Mouse (Mus musculus): ENCODE results near the gene Prkch. TPM values are rescaled to one million over a fixed set of nuclear protein-coding genes. Genes with fewer than 3 reads are reported as not detected.
A peak's percentile ranks its signal among the peaks of the same experiment; 100 is the strongest.

Prkch gene
- total and polyA plus RNA-seq, 2 experiments from 2014 or later = 9.9 to 16.2 TPM

DNA sequence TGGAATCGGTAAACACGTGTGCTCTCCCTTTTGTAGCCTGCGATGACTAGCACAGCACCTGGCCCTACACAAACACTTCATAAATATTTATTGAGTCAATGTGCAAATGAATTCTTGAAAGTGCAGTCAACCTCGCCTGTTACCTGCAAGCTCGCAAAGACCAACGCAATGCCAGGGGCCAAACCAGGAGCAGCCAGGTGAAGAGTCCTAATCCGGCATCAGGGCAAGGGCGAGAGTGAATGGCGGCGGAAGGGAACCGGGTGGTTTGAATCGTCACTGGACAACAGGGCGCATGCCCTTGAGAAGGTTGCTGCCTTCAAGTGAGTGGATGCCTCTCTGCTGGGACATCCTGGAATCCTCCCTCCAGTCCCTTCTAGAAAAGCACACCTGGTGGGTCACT is 208.6 kb downstream of the Prkch start:
- Histone ChIP-seq H3K9ac (replicated peaks; ENCODE audit: low read length, poor library complexity, severe bottlenecking) (no peak overlapping the region), H3K4me1 (ENCODE audit: insufficient read depth, low read length) (peaks cover 18% of the 10 kb centered on the region), H3K4me2 (ENCODE audit: low read depth, low read length, poor library complexity, severe bottlenecking) (no peak overlapping the region), H3K4me3 (ENCODE audit: low read depth, low read length) (no peak overlapping the region), H3K9me3 (ENCODE audit: low read length) (no peaks in the 10 kb centered on the region), H3K27ac (ENCODE audit: low read depth, low read length) (no peak overlapping the region), H3K36me3 (ENCODE audit: insufficient read depth, low read length) (no peaks in the 10 kb centered on the region), H3K27me3 (ENCODE audit: insufficient read depth, low read length) (no peaks in the 10 kb centered on the region)
- DNase-seq (ENCODE audit: low spot score) (no peak), ATAC-seq (ENCODE audit: low FRiP score) (no peak)
- no peak for TF ChIP-seq CTCF (IDR thresholded peaks at IDR 0.05)
- 51% methylated on average over 12 of the region's 13 CpGs for WGBS

GRCm38 (mm10) chr12:73793744-73794143 is 209.1 kb downstream of the Prkch start:
- peak; percentile 34 for TF ChIP-seq CTCF (IDR thresholded peaks at IDR 0.05)
- Histone ChIP-seq H3K27ac (ENCODE audit: low read depth, low read length) (no peak overlapping the region), H3K4me1 (ENCODE audit: insufficient read depth, low read length) (peaks cover 18% of the 10 kb centered on the region), H3K9ac (replicated peaks; ENCODE audit: low read length, poor library complexity, severe bottlenecking) (no peak overlapping the region), H3K4me3 (ENCODE audit: low read depth, low read length) (no peak overlapping the region), H3K4me2 (ENCODE audit: low read depth, low read length, poor library complexity, severe bottlenecking) (peak overlapping the region; percentile 15; the same call in 1 of the 2 replicates), H3K36me3 (ENCODE audit: insufficient read depth, low read length) (no peaks in the 10 kb centered on the region), H3K27me3 (ENCODE audit: insufficient read depth, low read length) (no peaks in the 10 kb centered on the region), H3K9me3 (ENCODE audit: low read length) (no peaks in the 10 kb centered on the region)
- ATAC-seq (ENCODE audit: low FRiP score) (no peak), DNase-seq (ENCODE audit: low spot score) (peak; percentile 35)
- WGBS = 17% methylated on average over 5 of the region's 5 CpGs

DNA sequence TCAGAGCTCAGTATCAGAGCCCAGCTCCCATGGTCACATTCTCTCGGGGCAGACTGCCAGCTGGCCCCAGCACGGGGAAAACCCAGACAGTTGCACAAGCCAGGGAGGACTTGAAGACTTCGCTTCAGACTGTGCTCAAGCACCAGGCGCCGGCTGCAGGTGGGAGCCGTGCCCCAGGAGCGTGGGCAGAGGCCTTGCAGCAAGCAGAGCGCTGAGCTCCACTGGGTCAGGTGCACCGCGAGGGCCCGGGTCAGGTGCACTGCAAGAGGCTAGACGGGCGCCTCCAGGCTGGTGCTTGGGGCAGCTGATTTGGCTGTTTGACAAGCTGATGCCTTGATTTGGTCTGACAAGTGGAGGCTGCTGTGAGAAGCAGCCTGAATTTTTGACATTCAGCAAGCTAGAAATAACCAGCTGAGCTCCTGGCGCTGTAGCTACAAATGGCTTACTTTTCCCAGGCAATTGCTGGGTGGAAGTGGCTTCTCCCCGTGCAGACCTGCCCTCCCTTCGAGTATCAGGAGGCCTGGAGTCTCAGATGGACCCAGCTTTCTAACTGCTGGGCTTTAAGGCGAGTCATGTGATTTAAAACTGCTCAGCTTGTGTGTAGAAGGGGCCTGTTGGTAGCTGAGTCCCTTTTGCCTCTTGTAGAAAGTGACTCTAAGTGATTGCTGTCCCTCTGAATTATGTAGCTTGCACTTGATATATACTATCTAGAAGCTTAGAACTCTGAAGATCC is 209.7 kb downstream of the Prkch start:
- Histone ChIP-seq H3K9ac (replicated peaks; ENCODE audit: low read length, poor library complexity, severe bottlenecking) (no peak overlapping the region), H3K4me2 (ENCODE audit: low read depth, low read length, poor library complexity, severe bottlenecking) (peak overlapping the region; percentile 15; the same call in 1 of the 2 replicates), H3K36me3 (ENCODE audit: insufficient read depth, low read length) (no peaks in the 10 kb centered on the region), H3K27me3 (ENCODE audit: insufficient read depth, low read length) (no peaks in the 10 kb centered on the region), H3K27ac (ENCODE audit: low read depth, low read length) (no peak overlapping the region; the same call in 1 of the 2 replicates), H3K9me3 (ENCODE audit: low read length) (no peaks in the 10 kb centered on the region), H3K4me3 (ENCODE audit: low read depth, low read length) (no peak overlapping the region), H3K4me1 (ENCODE audit: insufficient read depth, low read length) (peaks cover 18% of the 10 kb centered on the region)
- DNase-seq (ENCODE audit: low spot score) (peak; percentile 74), ATAC-seq (ENCODE audit: low FRiP score) (no peak)
- TF ChIP-seq CTCF (IDR thresholded peaks at IDR 0.05) = no peak
- WGBS = 22% methylated on average over 17 of the region's 17 CpGs

GRCm38 (mm10) chr12:73799671-73800070 is 215.1 kb downstream of the Prkch start:
- H3K4me3 ChIP-seq (ENCODE audit: low read depth, low read length) = no peak overlapping the region
- ATAC-seq (ENCODE audit: low FRiP score) (no peak), DNase-seq (ENCODE audit: low spot score) (no peak)
- 0 out of 2 replicates have a peak, but pooled peaks cover 4% of the 10 kb centered on the region for H3K4me1 ChIP-seq (ENCODE audit: insufficient read depth, low read length)
- no peak overlapping the region for H3K4me2 ChIP-seq (ENCODE audit: low read depth, low read length, poor library complexity, severe bottlenecking)
- H3K9me3 ChIP-seq (ENCODE audit: low read length) = no peaks in the 10 kb centered on the region
- H3K27me3 ChIP-seq (ENCODE audit: insufficient read depth, low read length) = no peaks in the 10 kb centered on the region
- TF ChIP-seq CTCF (IDR thresholded peaks at IDR 0.05) = no peak
- H3K9ac ChIP-seq (replicated peaks; ENCODE audit: low read length, poor library complexity, severe bottlenecking) = no peak overlapping the region
- H3K27ac ChIP-seq (ENCODE audit: low read depth, low read length) = no peak overlapping the region
- 84% methylated on average over 5 of the region's 5 CpGs for WGBS
- no peaks in the 10 kb centered on the region for H3K36me3 ChIP-seq (ENCODE audit: insufficient read depth, low read length)

GRCm38 (mm10) chr12:73800886-73801285 is 216.3 kb downstream of the Prkch start:
- no peak overlapping the region for H3K27ac ChIP-seq (ENCODE audit: low read depth, low read length)
- WGBS = 61% methylated on average over 3 of the region's 3 CpGs
- H3K36me3 ChIP-seq (ENCODE audit: insufficient read depth, low read length) = no peaks in the 10 kb centered on the region
- no peak overlapping the region for H3K4me3 ChIP-seq (ENCODE audit: low read depth, low read length)
- no peak for TF ChIP-seq CTCF (IDR thresholded peaks at IDR 0.05)
- no peak overlapping the region for H3K4me2 ChIP-seq (ENCODE audit: low read depth, low read length, poor library complexity, severe bottlenecking)
- no peak for ATAC-seq (ENCODE audit: low FRiP score)
- no peak overlapping the region for H3K9ac ChIP-seq (replicated peaks; ENCODE audit: low read length, poor library complexity, severe bottlenecking)
- DNase-seq (ENCODE audit: low spot score) = no peak
- no peaks in the 10 kb centered on the region for H3K4me1 ChIP-seq (ENCODE audit: insufficient read depth, low read length)
- H3K9me3 ChIP-seq (ENCODE audit: low read length) = no peaks in the 10 kb centered on the region
- no peaks in the 10 kb centered on the region for H3K27me3 ChIP-seq (ENCODE audit: insufficient read depth, low read length)

GRCm38 (mm10) chr12:73801845-73802244 is 217.2 kb downstream of the Prkch start:
- no peak overlapping the region for H3K4me2 ChIP-seq (ENCODE audit: low read depth, low read length, poor library complexity, severe bottlenecking)
- no peak overlapping the region for H3K4me3 ChIP-seq (ENCODE audit: low read depth, low read length)
- no peaks in the 10 kb centered on the region for H3K36me3 ChIP-seq (ENCODE audit: insufficient read depth, low read length)
- H3K4me1 ChIP-seq (ENCODE audit: insufficient read depth, low read length) = no peaks in the 10 kb centered on the region
- DNase-seq (ENCODE audit: low spot score) = no peak
- H3K9me3 ChIP-seq (ENCODE audit: low read length) = no peaks in the 10 kb centered on the region
- no peak overlapping the region for H3K27ac ChIP-seq (ENCODE audit: low read depth, low read length)
- ATAC-seq (ENCODE audit: low FRiP score) = no peak
- H3K27me3 ChIP-seq (ENCODE audit: insufficient read depth, low read length) = no peaks in the 10 kb centered on the region
- 87% methylated on average over 8 of the region's 8 CpGs for WGBS
- no peak for TF ChIP-seq CTCF (IDR thresholded peaks at IDR 0.05)
- no peak overlapping the region for H3K9ac ChIP-seq (replicated peaks; ENCODE audit: low read length, poor library complexity, severe bottlenecking)

Data from midbrain, postnatal 0 days (tissue).